Mouse (Mus musculus): ENCODE data around the gene Per3.

DNA sequence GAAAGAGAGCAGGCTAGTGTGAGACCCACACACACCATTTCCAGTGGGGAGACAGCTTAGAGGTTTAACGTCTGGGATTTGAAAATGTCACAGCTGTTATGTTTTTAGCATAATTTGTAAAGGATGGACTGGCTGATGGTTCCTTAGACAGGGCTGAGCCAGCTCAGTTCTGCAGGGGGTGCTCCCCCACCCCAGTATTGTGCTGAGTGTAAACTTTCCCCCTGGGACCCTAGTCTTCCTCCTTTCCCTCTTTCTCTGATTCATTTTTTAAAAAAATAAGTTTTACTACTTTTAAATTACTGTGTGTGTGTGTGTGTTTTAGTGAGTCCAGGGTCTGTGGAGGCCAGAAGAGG is 87.4 kb downstream of the Per3 start:
- TF ChIP-seq POLR2A (IDR thresholded peaks at IDR 0.05; ENCODE audit: low read depth, low read length) (no peak), CTCF (IDR thresholded peaks at IDR 0.05; ENCODE audit: borderline replicate concordance, insufficient read depth, low read length) (no peak)
